Mouse (Mus musculus) neural tube, embryonic 12.5 days (tissue): Measurements from ENCODE around the gene Taf5l. TPM values are rescaled to one million over a fixed set of nuclear protein-coding genes. Genes with fewer than 3 reads are reported as not detected.

Experiments used
- ATAC-seq: fragments of 200-750 bp; cut with Nextera tagmentation; 2 replicates; pipeline ENCODE4 v1.8.0; 2017; ENCODE audit warnings: low read depth, mild to moderate bottlenecking, moderate TSS enrichment, moderate library complexity; ENCODE audit not compliant: low FRiP score
- H3K27ac ChIP-seq: fragments of 300-500 bp; sonication (generic); 2 replicates; pipeline ENCODE4 v1.5.1; 2016
- H3K27me3 ChIP-seq: fragments of 300-500 bp; sonication (generic); replicated peaks from 2 replicates; pipeline ENCODE4 v1.6.1; 2016; ENCODE audit warnings: mild to moderate bottlenecking
- H3K36me3 ChIP-seq: fragments of 300-500 bp; sonication (generic); 2 replicates; pipeline ENCODE4 v1.6.1; 2016; ENCODE audit warnings: mild to moderate bottlenecking
- H3K4me1 ChIP-seq: fragments of 300-500 bp; sonication (generic); 2 replicates; pipeline ENCODE4 v1.6.1; 2016
- H3K4me2 ChIP-seq: fragments of 300-500 bp; sonication (generic); replicated peaks from 2 replicates; pipeline ENCODE4 v1.6.1; 2016; ENCODE audit warnings: mild to moderate bottlenecking
- H3K4me3 ChIP-seq: fragments of 300-500 bp; sonication (generic); 2 replicates; pipeline ENCODE4 v1.5.1; 2016
- H3K9ac ChIP-seq: fragments of 300-500 bp; sonication (generic); 2 replicates; pipeline ENCODE4 v1.6.1; 2016; ENCODE audit warnings: mild to moderate bottlenecking
- H3K9me3 ChIP-seq: fragments of 300-500 bp; sonication (generic); 2 replicates; pipeline ENCODE4 v1.6.1; 2016; ENCODE audit warnings: mild to moderate bottlenecking
- WGBS: fragments of 180-500 bp; shearing (Covaris S2); methylation state at CpG from one replicate; pipeline ENCODE4 v1.1.7; 2016; 5-methylcytosine and 5-hydroxymethylcytosine counted together
- microRNA counts: library from miRNA; unstranded; fragments of <30 nt; microRNA quantifications from one replicate; lab custom pipeline; 2017
- microRNA-seq: library from miRNA; unstranded; fragments of <30 nt; microRNA quantifications from one replicate; pipeline ENCODE4, GENCODE M21; 2017
- polyA plus RNA-seq: library from polyadenylated mRNA; unstranded; fragments of >200 nt; fragmentation: Nextera tagmentation; extraction: Ambion mirVana; gene quantifications from 2 replicates; pipeline ENCODE4 v1.2.1, GENCODE M21; 2016

Taf5l gene
- polyA plus RNA-seq, 1 experiment from 2014 or later = 34.6 TPM

DNA sequence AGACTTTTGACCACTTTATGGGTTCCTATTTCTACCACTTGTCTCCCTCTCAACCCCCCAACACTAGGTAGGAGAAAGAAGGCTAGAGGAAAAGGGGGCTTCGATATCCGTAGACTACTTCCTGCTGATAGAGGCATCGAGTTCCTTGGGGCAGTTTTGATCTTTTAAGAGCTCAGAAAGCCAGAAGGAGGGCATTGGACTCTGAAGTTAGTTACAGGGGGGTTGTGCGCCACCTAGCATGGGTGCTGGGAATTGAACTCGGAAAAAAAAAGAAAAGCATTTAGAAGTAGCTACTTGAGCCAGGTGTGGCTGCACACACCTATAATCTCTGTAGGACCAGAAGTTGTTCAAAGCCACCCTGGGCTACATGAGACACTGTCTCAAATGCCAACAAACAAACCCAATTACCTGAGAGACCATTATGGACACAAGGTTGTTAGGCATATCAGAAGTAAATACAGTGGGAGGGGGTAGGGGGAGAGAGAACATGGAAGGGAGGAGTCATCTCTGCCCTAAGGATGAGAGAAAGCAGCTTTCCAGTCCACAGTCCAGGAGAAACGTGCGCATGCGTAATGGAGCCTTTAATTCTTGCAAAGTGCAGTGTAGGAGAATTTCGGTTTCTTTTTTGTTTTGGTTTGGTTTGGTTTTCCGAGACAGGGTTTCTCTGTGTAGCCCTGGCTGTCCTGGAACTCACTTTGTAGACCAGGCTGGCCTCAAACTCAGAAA, 71.0 kb downstream of the Taf5l start:
- no peaks in the 10 kb centered on the region for H3K27me3 ChIP-seq
- no peak for ATAC-seq
- peaks cover 23% of the 10 kb centered on the region for H3K36me3 ChIP-seq
- H3K27ac ChIP-seq = no peak overlapping the region
- WGBS = 34% methylated on average over 10 of the region's 10 CpGs
- no peaks in the 10 kb centered on the region for H3K9me3 ChIP-seq
- H3K4me2 ChIP-seq = peak overlapping the region; percentile 98
- peak overlapping the region; percentile 98 for H3K4me3 ChIP-seq
- H3K4me1 ChIP-seq = peaks cover 12% of the 10 kb centered on the region
- H3K9ac ChIP-seq = peak overlapping the region; percentile 78

DNA sequence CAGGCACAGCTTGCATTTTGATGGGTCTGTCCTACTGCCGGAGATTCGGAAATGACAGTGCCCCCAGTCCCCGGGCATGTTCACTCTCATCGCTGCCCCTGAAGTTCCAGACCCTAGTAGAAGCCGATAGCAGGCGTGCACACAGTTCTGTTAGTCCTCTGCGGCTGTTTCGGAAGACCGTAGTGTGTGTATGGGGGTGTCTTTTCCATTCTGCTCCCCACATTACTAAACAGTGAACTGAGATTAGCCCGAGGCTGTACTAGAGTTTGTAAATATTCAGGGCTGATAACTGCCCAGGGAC, 71.6 kb downstream of the Taf5l start:
- peak; percentile 64 for ATAC-seq
- peak overlapping the region; percentile 98 for H3K4me3 ChIP-seq
- 0 out of 2 replicates have a peak overlapping the region, but pooled peaks have one; percentile 8 for H3K27ac ChIP-seq
- no peaks in the 10 kb centered on the region for H3K27me3 ChIP-seq
- H3K9me3 ChIP-seq = no peaks in the 10 kb centered on the region
- 6% methylated on average over 10 of the region's 10 CpGs for WGBS
- H3K4me2 ChIP-seq = peak overlapping the region; percentile 98
- H3K4me1 ChIP-seq = peaks cover 12% of the 10 kb centered on the region
- H3K36me3 ChIP-seq = peaks cover 25% of the 10 kb centered on the region
- peak overlapping the region; percentile 78 for H3K9ac ChIP-seq

DNA sequence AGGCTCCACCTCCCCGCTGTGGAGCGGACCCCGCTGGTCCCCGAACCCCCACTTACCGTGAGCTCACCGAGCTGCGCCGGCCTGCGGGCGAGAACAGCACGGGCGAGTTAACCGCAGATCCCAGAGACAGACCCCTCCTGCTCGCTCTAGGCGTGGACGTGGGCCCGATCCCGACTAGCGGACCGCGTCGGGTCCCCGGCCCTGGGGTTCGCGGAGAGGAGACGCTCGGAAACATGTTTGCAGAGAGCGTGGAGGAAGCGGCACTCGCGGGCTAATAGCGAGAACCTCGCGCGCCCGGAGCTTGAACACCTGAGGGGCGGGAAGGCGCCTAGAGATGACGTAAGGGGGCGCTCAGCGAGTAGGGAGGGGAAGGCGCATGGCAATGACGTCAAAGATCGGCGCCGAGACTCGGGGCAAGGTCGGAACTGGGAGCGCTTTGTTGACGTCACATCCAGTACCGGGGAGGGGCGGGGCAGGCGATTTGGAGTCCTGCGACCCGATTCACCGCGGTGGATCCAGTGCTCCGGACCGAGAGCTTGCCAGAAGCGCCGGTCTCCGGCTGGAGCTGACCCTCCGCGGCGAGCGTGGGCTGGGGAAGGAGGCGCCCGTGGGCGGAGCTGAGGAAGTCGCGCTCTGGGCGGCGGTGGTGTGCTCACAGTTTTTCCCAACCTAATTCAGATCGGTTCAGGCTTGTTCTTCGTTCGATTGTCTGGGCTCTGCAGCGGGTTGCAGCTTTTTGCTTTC, 72.1 kb downstream of the Taf5l start, which contains the start of gene Nup133:
TSS of gene Nup133 (minus strand) at position 324 of the 744 bp plus-strand sequence.
- Histone ChIP-seq H3K4me1 (peaks cover 12% of the 10 kb centered on the region), H3K27ac (0 out of 2 replicates have a peak within 1 kb of the TSS, but pooled peaks have one; percentile 8), H3K36me3 (peaks cover 22% of the 10 kb centered on the region), H3K9ac (peak within 1 kb of the TSS; percentile 78), H3K9me3 (no peaks in the 10 kb centered on the region), H3K4me2 (peak within 1 kb of the TSS; percentile 98), H3K4me3 (peak within 1 kb of the TSS; percentile 98), H3K27me3 (no peaks in the 10 kb centered on the region)
- under 1% methylated on average over 77 of the region's 77 CpGs for WGBS
- ATAC-seq = peak; percentile 89

MicroRNA genes within 50 kb of the gene (microRNA counts, 519-probe panel; counts per million panel counts)
- microRNA mmu-miR-1967 (lab: Ali Mortazavi, UCI) = 342 counts per million, percentile 67 among the panel's probes with 10 or more counts

Small RNA genes within 50 kb of the gene (microRNA-seq; reads per million reads assigned to microRNA genes)
- gene Mir1967 = not detected

Other genes starting within 250 kb of the Taf5l start
- 73.0 and 74.2 TPM in 2 replicates for gene Rab4a, start 215.4 kb downstream of the Taf5l start, polyA plus RNA-seq
- 8.2 and 8.5 TPM in 2 replicates for gene Ccsap, start 161.2 kb downstream of the Taf5l start, polyA plus RNA-seq
- 56.3 and 78.1 TPM in 2 replicates for gene Acta1, start 126.6 kb downstream of the Taf5l start, polyA plus RNA-seq
- gene Nup133, start 72.1 kb downstream of the Taf5l start, polyA plus RNA-seq = 38.5 and 39.8 TPM in 2 replicates
- 19.5 and 19.9 TPM in 2 replicates for gene Abcb10, start 38.3 kb downstream of the Taf5l start, polyA plus RNA-seq
- gene Urb2, start 111 bp upstream of the Taf5l start, polyA plus RNA-seq = 5.0 and 5.5 TPM in 2 replicates
- 91.1 and 93.8 TPM in 2 replicates for gene Galnt2, start 210.0 kb upstream of the Taf5l start, polyA plus RNA-seq